Mouse (Mus musculus) lung, embryonic 14.5 days (tissue): ENCODE results near the gene Unc5b. TPM values are rescaled to one million over a fixed set of nuclear protein-coding genes. Genes with fewer than 3 reads are reported as not detected.

ENCODE experiments used
- ATAC-seq: fragments of 200-750 bp; cut with Nextera tagmentation; 2 replicates; pipeline ENCODE4 v1.8.0; 2017; ENCODE audit warnings: mild to moderate bottlenecking, moderate TSS enrichment, moderate library complexity; ENCODE audit not compliant: insufficient read depth
- DNase-seq: peaks from one replicate; pipeline ENCODE4 v3.0.0-alpha.2; 2015
- H3K27ac ChIP-seq: fragments of 300-500 bp; sonication (generic); 2 replicates; pipeline ENCODE4 v1.5.1; 2014; ENCODE audit warnings: low read depth, mild to moderate bottlenecking, moderate library complexity
- H3K27me3 ChIP-seq: fragments of 300-500 bp; sonication (generic); 2 replicates; pipeline ENCODE4 v1.6.1; 2014; ENCODE audit warnings: low read length, control low read depth; ENCODE audit not compliant: insufficient read depth
- H3K36me3 ChIP-seq: fragments of 300-500 bp; sonication (generic); 2 replicates; pipeline ENCODE4 v1.6.1; 2014; ENCODE audit warnings: control low read depth; ENCODE audit not compliant: insufficient read depth
- H3K4me1 ChIP-seq: fragments of 300-500 bp; sonication (generic); 2 replicates; pipeline ENCODE4 v1.6.1; 2014; ENCODE audit warnings: antibody characterized with exemption, control low read depth; ENCODE audit not compliant: insufficient read depth
- H3K4me2 ChIP-seq: fragments of 300-500 bp; sonication (generic); 2 replicates; pipeline ENCODE4 v1.6.1; 2014; ENCODE audit warnings: mild to moderate bottlenecking
- H3K4me3 ChIP-seq: fragments of 300-500 bp; sonication (generic); 2 replicates; pipeline ENCODE4 v1.5.1; 2014; ENCODE audit warnings: low read depth, low read length
- H3K9ac ChIP-seq: fragments of 300-500 bp; sonication (generic); 2 replicates; pipeline ENCODE4 v1.6.1; 2014
- H3K9me3 ChIP-seq: fragments of 300-500 bp; sonication (generic); 2 replicates; pipeline ENCODE4 v1.6.1; 2016; ENCODE audit warnings: low read depth, low read length, control low read depth
- CTCF ChIP-seq: IDR thresholded peaks from 2 replicates; pipeline ENCODE4 v1.5.1; 2016; ENCODE audit warnings: antibody characterized with exemption, low read depth
- WGBS: fragments of 180-500 bp; shearing (Covaris S2); extraction: QIAGEN DNeasy Blood & Tissue Kit; methylation state at CpG from one replicate; pipeline ENCODE4 v1.1.7; 2014; 5-methylcytosine and 5-hydroxymethylcytosine counted together
- polyA plus RNA-seq: library from polyadenylated mRNA; unstranded; fragments of >200 nt; fragmentation: Nextera tagmentation; extraction: Ambion mirVana; gene quantifications from 2 replicates; pipeline ENCODE4 v1.2.1, GENCODE M21; 2014

Unc5b gene
- polyA plus RNA-seq, 1 experiment from 2014 or later: 6.6 TPM

GRCm38 (mm10) chr10:60723345-60723744 lies 108.0 kb downstream of the Unc5b start:
- 25% methylated on average over 1 of the region's 1 CpGs for WGBS
- no peak for DNase-seq
- Histone ChIP-seq H3K4me3 (no peak overlapping the region), H3K4me1 (no peaks in the 10 kb centered on the region), H3K27me3 (no peaks in the 10 kb centered on the region), H3K9ac (no peak overlapping the region), H3K27ac (no peak overlapping the region), H3K36me3 (0 out of 2 replicates have a peak, but pooled peaks cover 2% of the 10 kb centered on the region), H3K9me3 (no peaks in the 10 kb centered on the region), H3K4me2 (no peak overlapping the region)
- no peak for ATAC-seq
- 0 out of 2 replicates have a peak, but pooled peaks have one; percentile 2 for TF ChIP-seq CTCF

- Histone ChIP-seq H3K4me1 (no peaks in the 10 kb centered on the region), H3K9me3 (no peaks in the 10 kb centered on the region), H3K4me2 (no peak overlapping the region), H3K4me3 (no peak overlapping the region), H3K9ac (no peak overlapping the region), H3K36me3 (0 out of 2 replicates have a peak, but pooled peaks cover 2% of the 10 kb centered on the region), H3K27ac (no peak overlapping the region), H3K27me3 (no peaks in the 10 kb centered on the region)
- ATAC-seq (no peak), DNase-seq (no peak)
- 48% methylated on average over 12 of the region's 12 CpGs for WGBS
- no peak for TF ChIP-seq CTCF
These were observed 109.7 kb downstream of the Unc5b start for GRCm38 (mm10) chr10:60721640-60722039.

GRCm38 (mm10) chr10:60720461-60720860 lies 110.9 kb downstream of the Unc5b start:
- Histone ChIP-seq H3K27ac (no peak overlapping the region), H3K4me1 (no peaks in the 10 kb centered on the region), H3K36me3 (peaks cover 10% of the 10 kb centered on the region), H3K27me3 (no peaks in the 10 kb centered on the region), H3K4me3 (no peak overlapping the region), H3K9ac (no peak overlapping the region), H3K9me3 (no peaks in the 10 kb centered on the region), H3K4me2 (no peak overlapping the region)
- no peak for TF ChIP-seq CTCF
- no peak for DNase-seq
- 77% methylated on average over 5 of the region's 5 CpGs for WGBS
- ATAC-seq: no peak

GRCm38 (mm10) chr10:60718491-60718890 lies 112.9 kb downstream of the Unc5b start:
- no peak for DNase-seq
- no peak for ATAC-seq

GRCm38 (mm10) chr10:60716449-60716848 lies 114.9 kb downstream of the Unc5b start:
- H3K27ac ChIP-seq: no peak overlapping the region
- no peak overlapping the region for H3K9ac ChIP-seq
- no peaks in the 10 kb centered on the region for H3K27me3 ChIP-seq
- no peak overlapping the region for H3K4me2 ChIP-seq
- DNase-seq: no peak
- H3K9me3 ChIP-seq: peaks cover 4% of the 10 kb centered on the region; the same call in 1 of the 2 replicates
- no peak overlapping the region for H3K4me3 ChIP-seq
- peaks cover 15% of the 10 kb centered on the region for H3K36me3 ChIP-seq
- ATAC-seq: no peak
- 89% methylated on average over 3 of the region's 3 CpGs for WGBS
- TF ChIP-seq CTCF: no peak
- H3K4me1 ChIP-seq: no peaks in the 10 kb centered on the region

More at GRCm38 (mm10) chr10:60718491-60718890, 112.9 kb downstream of the Unc5b start:
- Histone ChIP-seq H3K9ac (no peak overlapping the region), H3K4me2 (no peak overlapping the region), H3K4me3 (no peak overlapping the region), H3K27me3 (no peaks in the 10 kb centered on the region), H3K27ac (no peak overlapping the region), H3K4me1 (no peaks in the 10 kb centered on the region), H3K9me3 (peaks cover 4% of the 10 kb centered on the region; the same call in 1 of the 2 replicates), H3K36me3 (peaks cover 16% of the 10 kb centered on the region)
- TF ChIP-seq CTCF: no peak
- WGBS: 86% methylated on average over 2 of the region's 2 CpGs

Other genes starting within 250 kb of the Unc5b start
- 0.26 TPM in 2 replicates for gene Cdh23, start 135.1 kb downstream of the Unc5b start, polyA plus RNA-seq
- gene Slc29a3, start 78.8 kb downstream of the Unc5b start, polyA plus RNA-seq: 7.4 and 9.0 TPM in 2 replicates